Mouse (Mus musculus) MEL (cell line): ENCODE measurements around the gene Slc28a3. TPM values are rescaled to one million over a fixed set of nuclear protein-coding genes. Genes with fewer than 3 reads are reported as not detected.

Source experiments
- DNase-seq: peaks from one replicate; pipeline ENCODE4 v3.0.0; 2011; ENCODE audit warnings: low read depth, low spot score
- H3K27ac ChIP-seq: 2 replicates; pipeline ENCODE4 v1.5.1; 2012; ENCODE audit warnings: low read depth, mild to moderate bottlenecking, control low read depth, low read length, moderate library complexity; ENCODE audit not compliant: control insufficient read depth
- H3K27me3 ChIP-seq, 2 experiments: fragments of 150-350 bp in 1 of 2; sonication (generic) in 1 of 2; 2 replicates each; pipeline ENCODE4 v1.6.1; 2012; ENCODE audit warnings: low read length in 2 of 2, mild to moderate bottlenecking in 2 of 2, improper control_type of control experiment in 1 of 2, moderate library complexity in 1 of 2; ENCODE audit not compliant: insufficient read depth in 2 of 2, control insufficient read depth in 1 of 2
- H3K36me3 ChIP-seq, 2 experiments: 2 replicates each; pipeline ENCODE4 v1.6.1; 2012 to 2014; ENCODE audit warnings: low read length in 2 of 2, improper control_type of control experiment in 1 of 2, inconsistent platforms in 1 of 2, mild to moderate bottlenecking in 1 of 2; ENCODE audit not compliant: insufficient read depth in 2 of 2, control insufficient read depth in 1 of 2
- H3K4me1 ChIP-seq, 2 experiments: fragments of 150-350 bp in 1 of 2; sonication (generic) in 1 of 2; 2 replicates each; pipeline ENCODE4 v1.6.1; 2012; ENCODE audit warnings: low read length in 2 of 2, improper control_type of control experiment in 1 of 2, mild to moderate bottlenecking in 1 of 2; ENCODE audit not compliant: insufficient read depth in 2 of 2, control insufficient read depth in 1 of 2
- H3K4me3 ChIP-seq, 2 experiments: fragments of 150-350 bp in 1 of 2; sonication (generic) in 1 of 2; 2 replicates each; pipeline ENCODE4 v1.5.1; 2012; ENCODE audit warnings: low read depth in 2 of 2, low read length in 2 of 2, mild to moderate bottlenecking in 2 of 2, moderate library complexity in 2 of 2, control low read depth in 1 of 2, improper control_type of control experiment in 1 of 2; ENCODE audit not compliant: control insufficient read depth in 1 of 2, insufficient read depth in 1 of 2
- H3K79me2 ChIP-seq: 2 replicates; pipeline ENCODE4 v1.6.1; 2012; ENCODE audit warnings: mild to moderate bottlenecking, low read length, moderate library complexity; ENCODE audit not compliant: control insufficient read depth, poor library complexity, insufficient read depth
- H3K9ac ChIP-seq: 2 replicates; pipeline ENCODE4 v1.6.1; 2012; ENCODE audit warnings: low read depth, mild to moderate bottlenecking, control low read depth, low read length, moderate library complexity; ENCODE audit not compliant: control insufficient read depth, poor library complexity, severe bottlenecking
- H3K9me3 ChIP-seq: fragments of 150-350 bp; sonication (generic); replicated peaks from 2 replicates; pipeline ENCODE4 v1.6.1; 2012; ENCODE audit warnings: mild to moderate bottlenecking, low read length, improper control_type of control experiment, moderate library complexity; ENCODE audit not compliant: insufficient read depth
- CHD2 ChIP-seq: IDR thresholded peaks from 2 replicates; pipeline ENCODE4 v1.6.1; 2011; ENCODE audit warnings: low read length, improper control_type of control experiment
- CTCF ChIP-seq, 3 experiments: IDR thresholded peaks in 2 of 3; conservative IDR thresholded peaks in 1 of 3; 2 replicates each; pipeline ENCODE4 v1.5.1; 2011 to 2012; ENCODE audit warnings: low read length in 3 of 3, low read depth in 2 of 3, mild to moderate bottlenecking in 2 of 3, improper control_type of control experiment in 1 of 3, inconsistent platforms in 1 of 3, mixed read lengths in 1 of 3, moderate library complexity in 1 of 3; ENCODE audit not compliant: control insufficient read depth in 1 of 3, insufficient read depth in 1 of 3, poor library complexity in 1 of 3, severe bottlenecking in 1 of 3
- E2F4 ChIP-seq: IDR thresholded peaks from 2 replicates; pipeline ENCODE4 v1.6.1; 2011; ENCODE audit warnings: low read depth, low read length, improper control_type of control experiment, borderline replicate concordance
- ELF1 ChIP-seq: IDR thresholded peaks from 2 replicates; pipeline ENCODE4 v1.6.1; 2014; ENCODE audit warnings: low read depth, mild to moderate bottlenecking, inconsistent platforms, low read length, improper control_type of control experiment, moderate library complexity
- EP300 ChIP-seq, 2 experiments: IDR thresholded peaks; 2 replicates each; pipeline ENCODE4 v1.6.1; 2011; ENCODE audit warnings: improper control_type of control experiment in 2 of 2, low read length in 2 of 2, low read depth in 1 of 2, mild to moderate bottlenecking in 1 of 2
- GABPA ChIP-seq: IDR thresholded peaks from 2 replicates; pipeline ENCODE4 v1.6.1; 2012; ENCODE audit warnings: low read depth, mild to moderate bottlenecking, inconsistent platforms, low read length, improper control_type of control experiment, moderate library complexity
- HCFC1 ChIP-seq: IDR thresholded peaks from 2 replicates; pipeline ENCODE4 v1.6.1; 2012; ENCODE audit warnings: low read depth, mild to moderate bottlenecking, inconsistent platforms, low read length, improper control_type of control experiment, moderate library complexity
- JUND ChIP-seq: IDR thresholded peaks from 2 replicates; pipeline ENCODE4 v1.6.1; 2011; ENCODE audit warnings: low read depth, mild to moderate bottlenecking, improper control_type of control experiment, low read length
- KAT2A ChIP-seq: conservative IDR thresholded peaks from 2 replicates; pipeline ENCODE4 v1.6.1; 2012; ENCODE audit warnings: low read depth, low read length, improper control_type of control experiment, inconsistent platforms
- MAFK ChIP-seq: IDR thresholded peaks from 2 replicates; pipeline ENCODE4 v1.6.1; 2011; ENCODE audit warnings: low read depth, mild to moderate bottlenecking, low read length, improper control_type of control experiment, borderline replicate concordance
- MAX ChIP-seq: IDR thresholded peaks from 2 replicates; pipeline ENCODE4 v1.6.1; 2011; ENCODE audit warnings: low read length, improper control_type of control experiment
- MAZ ChIP-seq: IDR thresholded peaks from 2 replicates; pipeline ENCODE4 v1.6.1; 2012; ENCODE audit warnings: low read depth, mild to moderate bottlenecking, inconsistent platforms, low read length, improper control_type of control experiment
- MXI1 ChIP-seq: IDR thresholded peaks from 2 replicates; pipeline ENCODE4 v1.6.1; 2011; ENCODE audit warnings: mild to moderate bottlenecking, low read depth, low read length, improper control_type of control experiment
- MYB ChIP-seq: IDR thresholded peaks from 2 replicates; pipeline ENCODE4 v1.6.1; 2011; ENCODE audit warnings: mild to moderate bottlenecking, low read depth, low read length, improper control_type of control experiment
- MYC ChIP-seq: IDR thresholded peaks from 2 replicates; pipeline ENCODE4 v1.6.1; 2011; ENCODE audit warnings: low read depth, mild to moderate bottlenecking, low read length, improper control_type of control experiment, moderate library complexity
- NELFE ChIP-seq: IDR thresholded peaks from 2 replicates; pipeline ENCODE4 v1.6.1; 2011; ENCODE audit warnings: low read depth, low read length, improper control_type of control experiment
- NRF1 ChIP-seq: IDR thresholded peaks from 2 replicates; pipeline ENCODE4 v1.6.1; 2014; ENCODE audit warnings: low read depth, mild to moderate bottlenecking, inconsistent platforms, low read length, improper control_type of control experiment, moderate library complexity; ENCODE audit not compliant: poor library complexity, insufficient read depth, severe bottlenecking
- POLR2AphosphoS2 ChIP-seq: IDR thresholded peaks from 2 replicates; pipeline ENCODE4 v1.6.1; 2011; ENCODE audit warnings: low read length, improper control_type of control experiment
- POLR2AphosphoS5 ChIP-seq: IDR thresholded peaks from 2 replicates; pipeline ENCODE4 v1.6.1; 2012; ENCODE audit warnings: low read depth, borderline replicate concordance, mild to moderate bottlenecking, inconsistent platforms, low read length, moderate library complexity, mixed read lengths
- RAD21 ChIP-seq: IDR thresholded peaks from 2 replicates; pipeline ENCODE4 v1.6.1; 2011; ENCODE audit warnings: mild to moderate bottlenecking, low read depth, low read length, improper control_type of control experiment
- RCOR1 ChIP-seq: IDR thresholded peaks from 2 replicates; pipeline ENCODE4 v1.6.1; 2012; ENCODE audit warnings: low read depth, mild to moderate bottlenecking, inconsistent platforms, low read length, improper control_type of control experiment
- SMC3 ChIP-seq: IDR thresholded peaks from 2 replicates; pipeline ENCODE4 v1.6.1; 2011; ENCODE audit warnings: low read depth, low read length, improper control_type of control experiment
- TAL1 ChIP-seq: IDR thresholded peaks from 2 replicates; pipeline ENCODE4 v1.6.1; 2012; ENCODE audit warnings: mild to moderate bottlenecking, inconsistent platforms, low read length, moderate library complexity, mixed read lengths
- TBP ChIP-seq: IDR thresholded peaks from 2 replicates; pipeline ENCODE4 v1.8.0; 2011; ENCODE audit warnings: low read depth, low read length, improper control_type of control experiment
- UBTF ChIP-seq: IDR thresholded peaks from 2 replicates; pipeline ENCODE4 v1.6.1; 2012; ENCODE audit warnings: low read depth, mild to moderate bottlenecking, inconsistent platforms, low read length, improper control_type of control experiment, moderate library complexity, borderline replicate concordance; ENCODE audit not compliant: insufficient read depth
- USF2 ChIP-seq, 2 experiments: IDR thresholded peaks; 2 replicates each; pipeline ENCODE4 v1.6.1; 2011 to 2012; ENCODE audit warnings: improper control_type of control experiment in 2 of 2, low read length in 2 of 2, borderline replicate concordance in 1 of 2, inconsistent platforms in 1 of 2, low read depth in 1 of 2, mild to moderate bottlenecking in 1 of 2; ENCODE audit not compliant: insufficient read depth in 1 of 2
- ZC3H11A ChIP-seq: IDR thresholded peaks from 2 replicates; pipeline ENCODE4 v1.6.1; 2012; ENCODE audit warnings: low read depth, mild to moderate bottlenecking, inconsistent platforms, low read length, improper control_type of control experiment
- ZKSCAN1 ChIP-seq: IDR thresholded peaks from 2 replicates; pipeline ENCODE4 v1.6.1; 2012; ENCODE audit warnings: low read depth, mild to moderate bottlenecking, inconsistent platforms, low read length, improper control_type of control experiment, moderate library complexity
- ZMIZ1 ChIP-seq: IDR thresholded peaks from 2 replicates; pipeline ENCODE4 v1.6.1; 2012; ENCODE audit warnings: low read depth, mild to moderate bottlenecking, inconsistent platforms, low read length, improper control_type of control experiment, moderate library complexity
- polyA plus RNA-seq, 2 experiments: library from polyadenylated mRNA; stranded (reverse) in 1 of 2; unstranded in 1 of 2; fragments of >175 nt in 1 of 2; fragments of >200 nt in 1 of 2; gene quantifications; 2 replicates each; pipeline versions ENCODE4 v1.2.1 to v1.2.4; 2012; ENCODE audit warnings: low replicate concordance in 2 of 2, low read depth in 1 of 2; ENCODE audit not compliant: insufficient read length in 2 of 2, insufficient read depth in 1 of 2, missing spikeins in 1 of 2
- total RNA-seq: library from RNA; depleted of rRNA; stranded (reverse); fragments of 300-350 nt; gene quantifications from 2 replicates; pipeline ENCODE4 v1.2.3, GENCODE M21; 2012

Gene Slc28a3
- total and polyA plus RNA-seq, 3 experiments: 1.4 TPM; not detected in 2

GRCm38 (mm10) chr13:58640330-58640729 is 29.7 kb upstream of the Slc28a3 start:
- Histone ChIP-seq H3K9me3 (no peaks in the 10 kb centered on the region), H3K4me1 (peaks cover 0 to 3% of the 10 kb centered on the region in 2 experiments; a peak in 1 of 4 replicates), H3K36me3 (no peaks in the 10 kb centered on the region), H3K9ac (no peak overlapping the region), H3K79me2 (no peaks in the 10 kb centered on the region), H3K4me3 (no peak overlapping the region), H3K27ac (no peak overlapping the region), H3K27me3 (no peaks in the 10 kb centered on the region; a peak in 1 of 4 replicates)
- TF ChIP-seq EP300 (IDR thresholded peaks at IDR 0.05; ENCODE audit: low read depth in 1 of 2, low read length in 2 of 2): no peak
- peak; percentile 98 for TF ChIP-seq JUND
- TF ChIP-seq ZKSCAN1: no peak
- TF ChIP-seq MYB: no peak
- no peak for TF ChIP-seq KAT2A
- peak; percentile 72 for TF ChIP-seq RAD21
- TF ChIP-seq SMC3: peak; percentile 82
- no peak for TF ChIP-seq POLR2AphosphoS2
- TF ChIP-seq ELF1: no peak
- TF ChIP-seq MAZ: peak; percentile 30; the same call in 1 of the 2 replicates
- no peak for TF ChIP-seq E2F4
- TF ChIP-seq ZC3H11A: peak; percentile 67
- TF ChIP-seq CTCF (IDR thresholded peaks at IDR 0.05 in 2 of 3, conservative IDR thresholded peaks at IDR 0.05 in 1 of 3; ENCODE audit: control insufficient read depth in 1 of 3, insufficient read depth in 1 of 3, low read depth in 2 of 3, low read length in 3 of 3, poor library complexity in 1 of 3, severe bottlenecking in 1 of 3): peak; percentile 63 to 93 (median 82)
- DNase-seq: peak; percentile 62

DNA sequence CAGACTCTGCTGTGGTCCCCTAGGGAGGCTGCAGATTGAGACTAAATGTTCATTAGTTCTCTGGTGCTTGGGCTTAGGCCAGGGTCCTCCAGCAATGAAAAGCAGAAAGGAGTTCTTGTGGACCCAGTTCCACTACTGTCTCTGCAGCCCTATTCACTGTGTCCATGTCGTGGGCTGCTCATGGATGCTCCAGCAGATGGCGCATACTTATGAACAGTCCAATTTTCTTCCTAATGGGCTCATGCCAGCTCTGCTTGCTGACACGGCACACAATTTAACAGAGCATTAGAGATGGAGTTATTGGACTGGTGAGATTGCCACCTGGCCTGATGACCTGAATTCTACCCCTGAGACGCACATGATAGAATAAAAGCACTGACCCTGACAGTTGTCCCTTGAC is 28.3 kb upstream of the Slc28a3 start:
- no peak overlapping the region for H3K9ac ChIP-seq
- DNase-seq: peak; percentile 35

More for the DNA sequence above, 28.3 kb upstream of the Slc28a3 start:
- no peaks in the 10 kb centered on the region for H3K36me3 ChIP-seq
- no peak overlapping the region for H3K4me3 ChIP-seq
- no peaks in the 10 kb centered on the region for H3K9me3 ChIP-seq
- no peak overlapping the region for H3K27ac ChIP-seq
- no peaks in the 10 kb centered on the region for H3K79me2 ChIP-seq
- H3K4me1 ChIP-seq: peaks cover 0 to 3% of the 10 kb centered on the region in 2 experiments; a peak in 1 of 4 replicates
- H3K27me3 ChIP-seq: no peaks in the 10 kb centered on the region
- TF ChIP-seq ZKSCAN1 (no peak), RAD21 (peak; percentile 8), MYC (no peak), CHD2 (no peak), HCFC1 (no peak), ZMIZ1 (no peak), ZC3H11A (no peak), NRF1 (no peak), TAL1 (no peak), TBP (no peak), CTCF (IDR thresholded peaks at IDR 0.05 in 2 of 3, conservative IDR thresholded peaks at IDR 0.05 in 1 of 3; ENCODE audit: control insufficient read depth in 1 of 3, insufficient read depth in 1 of 3, low read depth in 2 of 3, low read length in 3 of 3, poor library complexity in 1 of 3, severe bottlenecking in 1 of 3) (peak in 2 of 3 experiments; percentile 51 to 58; a peak in 5 of 6 replicates), UBTF (no peak), MAX (no peak), EP300 (IDR thresholded peaks at IDR 0.05; ENCODE audit: low read depth in 1 of 2, low read length in 2 of 2) (no peak), GABPA (no peak), ELF1 (no peak), SMC3 (peak; percentile 59), MAZ (no peak), POLR2AphosphoS2 (no peak), MYB (no peak), POLR2AphosphoS5 (no peak), MXI1 (no peak), NELFE (no peak), E2F4 (no peak), USF2 (IDR thresholded peaks at IDR 0.05; ENCODE audit: borderline replicate concordance in 1 of 2, insufficient read depth in 1 of 2, low read depth in 1 of 2, low read length in 2 of 2) (no peak), MAFK (no peak), RCOR1 (no peak)
